Mouse (Mus musculus) testis, postnatal 14 days (tissue): ENCODE results near the gene Ms4a15.
A peak's percentile ranks its signal among the peaks of the same experiment; 100 is the strongest.

ENCODE experiments used
- DNase-seq: peaks from one replicate; pipeline ENCODE4 v3.0.0; 2021; ENCODE audit warnings: low spot score

Gene Ms4a15

GRCm38 (mm10) chr19:10959978-10960346 is 33.1 kb downstream of the Ms4a15 start:
- DNase-seq = no peak

GRCm38 (mm10) chr19:10959085-10959977 is 33.7 kb downstream of the Ms4a15 start:
- DNase-seq = no peak

GRCm38 (mm10) chr19:10952021-10952939 is 40.8 kb downstream of the Ms4a15 start:
- no peak for DNase-seq

- DNase-seq = no peak
Measured at GRCm38 (mm10) chr19:10949558-10949957, 43.5 kb downstream of the Ms4a15 start.

GRCm38 (mm10) chr19:10949112-10949511 is 43.9 kb downstream of the Ms4a15 start, which contains the start of gene Ccdc86:
Gene Ccdc86, minus strand, starts transcription at chr19:10949266.
- peak; percentile 96 for DNase-seq

GRCm38 (mm10) chr19:10948416-10948815 is 44.6 kb downstream of the Ms4a15 start:
- no peak for DNase-seq

- DNase-seq = no peak
Measured at GRCm38 (mm10) chr19:10947219-10947618, 45.8 kb downstream of the Ms4a15 start.

GRCm38 (mm10) chr19:10946506-10946905 is 46.5 kb downstream of the Ms4a15 start:
- DNase-seq = no peak

GRCm38 (mm10) chr19:10943955-10944354 is 49.1 kb downstream of the Ms4a15 start:
- no peak for DNase-seq

GRCm38 (mm10) chr19:10940801-10941457 is 52.1 kb downstream of the Ms4a15 start:
- no peak for DNase-seq

- peak; percentile 71 for DNase-seq
Measured at GRCm38 (mm10) chr19:10940097-10940800, 52.8 kb downstream of the Ms4a15 start.

- DNase-seq = no peak
Measured at GRCm38 (mm10) chr19:10938771-10939170, 54.3 kb downstream of the Ms4a15 start.

- no peak for DNase-seq
Measured at GRCm38 (mm10) chr19:10937110-10937563, 55.9 kb downstream of the Ms4a15 start, which contains the start of gene Ptgdr2. Gene Ptgdr2, plus strand, starts transcription at chr19:10937160.

- no peak for DNase-seq
Measured at GRCm38 (mm10) chr19:10936077-10936476, 57.0 kb downstream of the Ms4a15 start.

- no peak for DNase-seq
Measured at GRCm38 (mm10) chr19:10935029-10935428, 58.0 kb downstream of the Ms4a15 start.

- DNase-seq = no peak
Measured at GRCm38 (mm10) chr19:10930641-10931040, 62.4 kb downstream of the Ms4a15 start.
